Mouse (Mus musculus): ENCODE results near the gene Arfip1. TPM values are rescaled to one million over a fixed set of nuclear protein-coding genes. Genes with fewer than 3 reads are reported as not detected.
A peak's percentile ranks its signal among the peaks of the same experiment; 100 is the strongest.
"Not testable (repeated sequence)": the region's sequence is repeated elsewhere in the genome, so short reads cannot be mapped to it uniquely, and the experiment has no call there.

The Arfip1 gene
- total RNA-seq, 2 experiments from 2014 or later, result 20.8 to 32.4 TPM

- ATAC-seq (replicated peaks; ENCODE audit: poor library complexity), result no peak
These were observed 1.7 kb downstream of the Arfip1 start for GRCm38 (mm10) chr3:84580716-84581115.

GRCm38 (mm10) chr3:84570501-84570900 is 11.9 kb downstream of the Arfip1 start:
- ATAC-seq (replicated peaks; ENCODE audit: poor library complexity), result peak; percentile 64

GRCm38 (mm10) chr3:84569587-84569986 is 12.8 kb downstream of the Arfip1 start:
- peak; percentile 57 for ATAC-seq (replicated peaks; ENCODE audit: poor library complexity)

GRCm38 (mm10) chr3:84568540-84568939 is 13.9 kb downstream of the Arfip1 start:
- no peak for ATAC-seq (replicated peaks; ENCODE audit: poor library complexity)

- ATAC-seq (replicated peaks; ENCODE audit: poor library complexity), result no peak
These were observed 19.0 kb downstream of the Arfip1 start for GRCm38 (mm10) chr3:84563415-84563814.

- ATAC-seq (replicated peaks; ENCODE audit: poor library complexity), result not testable (repeated sequence)
These were observed 19.5 kb downstream of the Arfip1 start for GRCm38 (mm10) chr3:84562911-84563310.

GRCm38 (mm10) chr3:84558301-84558700 is 24.1 kb downstream of the Arfip1 start:
- no peak for ATAC-seq (replicated peaks; ENCODE audit: poor library complexity)

GRCm38 (mm10) chr3:84555780-84556179 is 26.6 kb downstream of the Arfip1 start:
- no peak for ATAC-seq (replicated peaks; ENCODE audit: poor library complexity)

- ATAC-seq (replicated peaks; ENCODE audit: poor library complexity), result peak; percentile 66
These were observed 35.2 kb downstream of the Arfip1 start for GRCm38 (mm10) chr3:84547177-84547576.

- peak; percentile 90 for ATAC-seq (replicated peaks; ENCODE audit: poor library complexity)
These were observed 40.0 kb downstream of the Arfip1 start for GRCm38 (mm10) chr3:84542450-84542849.

- no peak for ATAC-seq (replicated peaks; ENCODE audit: poor library complexity)
These were observed 40.5 kb downstream of the Arfip1 start for GRCm38 (mm10) chr3:84541881-84542280.

- peak; percentile 70 for ATAC-seq (replicated peaks; ENCODE audit: poor library complexity)
These were observed 41.8 kb downstream of the Arfip1 start for GRCm38 (mm10) chr3:84540640-84541039.

GRCm38 (mm10) chr3:84536987-84537386 is 45.4 kb downstream of the Arfip1 start:
- no peak for ATAC-seq (replicated peaks; ENCODE audit: poor library complexity)

GRCm38 (mm10) chr3:84533227-84533626 is 49.2 kb downstream of the Arfip1 start:
- peak; percentile 52 for ATAC-seq (replicated peaks; ENCODE audit: poor library complexity)

GRCm38 (mm10) chr3:84529021-84529420 is 53.4 kb downstream of the Arfip1 start:
- no peak for ATAC-seq (replicated peaks; ENCODE audit: poor library complexity)

GRCm38 (mm10) chr3:84524952-84525351 is 57.5 kb downstream of the Arfip1 start:
- no peak for ATAC-seq (replicated peaks; ENCODE audit: poor library complexity)

- no peak for ATAC-seq (replicated peaks; ENCODE audit: poor library complexity)
These were observed 66.3 kb downstream of the Arfip1 start for GRCm38 (mm10) chr3:84516163-84516562.

GRCm38 (mm10) chr3:84512774-84513515 is 69.5 kb downstream of the Arfip1 start:
- 0 out of 2 replicates have a peak, but pooled peaks have one; percentile 42 for ATAC-seq (replicated peaks; ENCODE audit: poor library complexity)

GRCm38 (mm10) chr3:84505193-84505592 is 77.2 kb downstream of the Arfip1 start:
- no peak for ATAC-seq (replicated peaks; ENCODE audit: poor library complexity)

- ATAC-seq (replicated peaks; ENCODE audit: poor library complexity), result peak; percentile 97
These were observed 78.1 kb downstream of the Arfip1 start for GRCm38 (mm10) chr3:84504291-84504690.

- ATAC-seq (replicated peaks; ENCODE audit: poor library complexity), result no peak
These were observed 80.3 kb downstream of the Arfip1 start for GRCm38 (mm10) chr3:84502101-84502500.

- ATAC-seq (replicated peaks; ENCODE audit: poor library complexity), result no peak
These were observed 81.9 kb downstream of the Arfip1 start for GRCm38 (mm10) chr3:84500491-84500890.

GRCm38 (mm10) chr3:84497718-84498117 is 84.7 kb downstream of the Arfip1 start:
- no peak for ATAC-seq (replicated peaks; ENCODE audit: poor library complexity)
